Mouse (Mus musculus) NIH3T3 (cell line): ENCODE results near the gene Colgalt1.

ENCODE experiments used
- DNase-seq: peaks from one replicate; pipeline ENCODE4 v3.0.0-alpha.2; 2012; ENCODE audit warnings: low read depth

The Colgalt1 gene

GRCm38 (mm10) chr8:71628396-71629095, 17.7 kb downstream of the Colgalt1 start:
- peak; percentile 18 for DNase-seq

GRCm38 (mm10) chr8:71629096-71629697, 18.4 kb downstream of the Colgalt1 start:
- peak; percentile 73 for DNase-seq

- DNase-seq, result no peak
Observed at GRCm38 (mm10) chr8:71629781-71630212, 19.0 kb downstream of the Colgalt1 start.

GRCm38 (mm10) chr8:71630761-71631160, 20.0 kb downstream of the Colgalt1 start:
- no peak for DNase-seq

- no peak for DNase-seq
Observed at GRCm38 (mm10) chr8:71631897-71632296, 21.1 kb downstream of the Colgalt1 start.

- DNase-seq, result no peak
Observed at GRCm38 (mm10) chr8:71633164-71633563, 22.4 kb downstream of the Colgalt1 start.

- DNase-seq, result no peak
Observed at GRCm38 (mm10) chr8:71633981-71634667, 23.3 kb downstream of the Colgalt1 start.

GRCm38 (mm10) chr8:71637149-71638095, 26.6 kb downstream of the Colgalt1 start:
- DNase-seq, result no peak

GRCm38 (mm10) chr8:71638321-71638720, 27.5 kb downstream of the Colgalt1 start:
- no peak for DNase-seq

- no peak for DNase-seq
Observed at GRCm38 (mm10) chr8:71639318-71639717, 28.5 kb downstream of the Colgalt1 start.

GRCm38 (mm10) chr8:71645510-71645909, 34.7 kb downstream of the Colgalt1 start:
- no peak for DNase-seq

GRCm38 (mm10) chr8:71654600-71654999, 43.8 kb downstream of the Colgalt1 start:
- DNase-seq, result no peak

GRCm38 (mm10) chr8:71657816-71658215, 47.0 kb downstream of the Colgalt1 start:
- DNase-seq, result no peak

GRCm38 (mm10) chr8:71658515-71659049, 47.8 kb downstream of the Colgalt1 start:
- DNase-seq, result no peak

GRCm38 (mm10) chr8:71659751-71660150, 49.0 kb downstream of the Colgalt1 start:
- no peak for DNase-seq

GRCm38 (mm10) chr8:71660325-71661120, 49.7 kb downstream of the Colgalt1 start:
- peak; percentile 96 for DNase-seq

GRCm38 (mm10) chr8:71665331-71666130, 54.7 kb downstream of the Colgalt1 start:
- peak; percentile 94 for DNase-seq

GRCm38 (mm10) chr8:71666855-71667254, 56.1 kb downstream of the Colgalt1 start:
- no peak for DNase-seq

GRCm38 (mm10) chr8:71667256-71667655, 56.5 kb downstream of the Colgalt1 start:
- DNase-seq, result peak; percentile 45
